Mouse (Mus musculus) embryo, embryonic 11.5 days (tissue): ENCODE results near the gene Hsdl2.
A peak's percentile ranks its signal among the peaks of the same experiment; 100 is the strongest.

ENCODE experiments used
- DNase-seq: peaks from one replicate; pipeline ENCODE4 v3.0.0-alpha.2; 2012; ENCODE audit warnings: low read depth, low spot score

Hsdl2 gene

DNA sequence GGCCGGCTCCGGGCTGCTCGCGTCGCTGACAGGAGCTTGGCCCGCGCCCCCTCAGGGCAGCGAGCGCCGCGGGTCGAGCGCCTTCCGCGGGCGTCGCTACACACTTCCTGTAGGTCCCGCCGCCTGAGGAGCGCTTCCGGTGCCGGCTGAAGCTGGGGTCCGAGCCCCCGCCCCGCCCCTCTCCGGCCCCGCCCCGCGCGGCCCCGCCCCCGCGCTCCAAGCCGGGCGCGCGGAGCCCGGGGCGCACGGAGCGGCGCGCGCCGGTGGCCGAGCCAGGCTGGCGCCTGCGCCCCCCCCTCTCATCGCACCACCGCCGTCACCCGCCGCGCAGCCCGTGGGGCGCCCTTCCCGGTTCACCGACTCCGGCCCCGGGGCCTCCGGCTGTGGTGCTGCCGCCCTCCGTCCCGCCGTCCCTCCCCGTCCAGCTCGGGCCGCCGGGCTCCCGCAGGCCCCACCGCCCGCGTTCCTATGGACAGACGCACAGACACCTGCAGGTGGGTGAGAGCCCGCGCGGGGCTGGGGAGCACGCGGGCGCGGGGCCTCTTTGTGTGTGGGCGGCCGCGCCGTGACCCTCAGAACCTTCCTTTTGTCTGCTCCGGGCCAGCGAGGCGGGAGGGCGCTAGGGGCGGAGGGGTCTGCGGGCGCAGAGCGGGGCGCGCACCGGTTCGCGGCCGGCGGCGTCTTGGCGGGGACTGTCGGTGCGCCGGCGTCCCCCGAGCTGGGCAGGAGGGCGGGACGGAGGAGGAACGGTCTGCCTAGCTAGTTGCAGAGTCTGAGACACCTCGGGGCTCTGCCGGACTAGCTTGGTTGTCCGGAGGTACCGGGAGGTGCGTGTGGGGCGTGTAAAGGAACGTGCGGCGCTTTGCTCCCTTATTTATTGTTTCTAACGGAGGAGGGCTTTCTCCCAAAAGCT is 44.9 kb downstream of the Hsdl2 start, which contains the start of gene E130308A19Rik:
Gene E130308A19Rik (plus strand): TSS at position 214 of the 913 bp plus-strand sequence.
- DNase-seq: peak; percentile 74

DNA sequence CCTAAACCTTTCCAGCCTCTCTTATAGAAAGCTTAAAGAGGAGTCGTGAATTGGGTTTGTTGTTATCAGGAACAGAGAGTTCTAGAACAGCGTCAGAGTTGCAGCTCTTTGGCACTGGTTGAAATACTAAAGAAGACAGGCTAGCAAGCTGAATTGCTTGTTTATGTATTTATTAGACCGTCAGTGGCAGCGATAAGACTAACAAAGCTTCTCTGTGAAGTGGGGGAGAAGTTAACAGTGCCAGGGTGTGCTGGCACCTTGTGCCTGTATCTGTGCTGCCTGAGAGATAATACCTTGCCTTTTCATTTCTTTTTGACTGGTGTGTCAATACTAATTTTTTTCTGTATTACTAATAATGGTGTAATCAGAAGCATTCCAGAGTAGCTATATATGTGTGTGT is 46.9 kb downstream of the Hsdl2 start:
- no peak for DNase-seq

DNA sequence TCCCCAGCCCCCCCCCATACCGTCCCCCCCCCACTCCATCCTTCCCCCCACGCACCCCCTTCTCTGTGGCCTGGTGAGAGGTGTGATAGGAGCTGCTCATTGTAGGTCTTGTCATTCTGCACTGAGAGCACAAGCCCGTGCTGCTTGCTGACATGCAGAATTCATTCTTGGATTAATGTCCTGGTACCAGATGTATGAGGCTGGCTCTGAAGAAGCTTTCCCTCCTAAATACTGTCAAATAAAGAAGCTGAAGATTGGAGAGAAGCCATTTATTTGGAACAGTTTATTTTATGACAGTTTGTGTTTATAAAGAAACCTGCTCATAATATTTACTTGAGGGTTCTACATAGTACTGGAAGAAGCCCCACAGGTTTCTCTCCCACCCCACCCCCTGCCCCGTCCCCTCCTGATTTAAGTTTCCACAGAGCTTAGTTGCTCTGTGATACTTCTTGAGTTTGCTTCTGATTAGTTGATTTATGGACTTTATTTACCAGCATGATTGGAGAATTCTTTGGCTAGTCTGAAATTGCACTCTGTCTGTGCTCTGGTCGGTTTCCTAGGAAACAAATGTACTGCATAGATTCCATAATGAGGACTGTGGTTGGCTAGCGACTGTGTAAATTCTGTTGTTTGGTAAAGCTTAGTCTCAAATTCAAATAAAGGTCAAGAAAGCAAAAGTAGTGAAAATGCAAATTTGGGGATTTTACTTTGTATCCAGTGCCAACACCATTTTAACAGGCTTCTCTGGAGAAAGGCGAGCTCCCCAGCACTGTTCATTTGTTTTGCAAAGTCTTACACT is 47.9 kb downstream of the Hsdl2 start:
- peak; percentile 20 for DNase-seq

DNA sequence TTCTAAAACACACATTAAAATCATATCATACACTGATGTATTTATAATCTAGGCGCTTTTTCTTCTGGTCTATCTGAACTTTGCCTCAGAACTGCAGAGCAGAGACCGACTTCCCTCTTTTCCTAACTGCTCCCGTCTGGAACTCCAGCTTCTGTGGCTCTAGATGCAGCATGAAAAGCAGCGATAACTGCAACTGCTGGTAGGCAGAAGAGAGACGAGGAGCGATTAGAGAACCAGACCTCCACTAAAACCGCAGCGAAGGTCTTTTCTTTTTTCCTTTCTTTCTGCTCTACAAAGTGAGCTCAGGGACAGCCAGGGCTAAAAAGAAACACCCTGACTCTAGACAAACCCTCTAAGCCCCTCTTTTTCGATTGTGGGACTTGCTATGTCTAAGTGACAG is 48.8 kb downstream of the Hsdl2 start:
- DNase-seq: no peak

DNA sequence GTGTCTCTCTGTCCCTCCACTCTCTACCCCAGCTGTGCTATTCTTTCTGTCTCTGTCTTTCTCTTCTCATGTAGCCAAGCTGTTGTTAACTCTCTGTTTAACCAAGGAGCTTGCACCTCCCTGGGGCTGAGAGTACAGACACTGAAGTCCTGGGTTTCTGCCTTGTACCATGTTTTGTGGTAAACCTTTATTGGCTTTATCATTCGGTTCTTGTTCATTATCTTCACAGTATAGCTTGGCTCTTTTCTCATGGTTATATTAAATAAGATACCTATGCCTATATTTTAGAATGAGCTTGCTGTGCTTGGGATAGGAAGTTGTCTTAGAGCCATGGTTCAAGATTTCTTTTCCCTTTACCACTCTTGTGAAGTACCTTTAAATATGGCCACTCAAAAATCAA is 53.2 kb downstream of the Hsdl2 start:
- DNase-seq: no peak

DNA sequence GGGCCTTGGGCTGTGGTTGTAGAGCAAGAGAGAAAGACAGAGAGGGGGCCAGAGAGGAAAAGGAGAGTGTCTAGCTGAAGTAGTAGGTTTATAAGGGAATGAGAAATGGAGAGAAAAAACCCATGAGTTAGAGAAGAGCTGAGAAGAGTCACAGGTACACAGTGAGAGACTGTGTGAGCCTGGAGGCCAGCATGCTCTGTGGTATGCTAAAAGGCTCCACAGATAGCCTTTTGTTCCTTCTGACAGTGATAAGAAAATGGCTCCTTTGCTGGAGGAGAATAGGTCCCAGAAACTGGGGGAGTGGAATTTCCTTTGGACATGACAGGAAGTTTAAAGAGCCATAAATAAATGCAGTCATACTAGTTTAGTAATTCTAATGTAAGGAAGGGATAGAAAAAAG is 57.8 kb downstream of the Hsdl2 start:
- no peak for DNase-seq

DNA sequence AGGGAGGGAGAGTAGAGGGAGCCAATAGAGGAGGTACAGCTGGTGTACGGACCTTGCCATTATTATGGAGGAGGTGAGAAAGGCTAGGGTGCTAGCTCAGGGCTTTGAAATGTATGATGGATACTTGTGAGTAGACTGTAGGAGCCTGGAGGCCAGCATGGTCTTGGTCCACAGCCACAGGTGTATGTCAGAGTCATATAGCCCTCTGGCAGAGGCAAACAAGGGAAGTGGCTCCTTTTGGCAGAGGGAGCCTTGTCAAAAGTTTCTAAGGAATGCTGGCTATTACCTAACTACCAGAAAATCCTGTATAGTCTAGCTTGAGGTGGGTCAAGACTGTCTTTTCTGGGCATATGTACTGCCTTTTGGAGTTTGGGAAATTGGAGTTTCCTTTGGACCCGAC is 59.4 kb downstream of the Hsdl2 start:
- DNase-seq: no peak

DNA sequence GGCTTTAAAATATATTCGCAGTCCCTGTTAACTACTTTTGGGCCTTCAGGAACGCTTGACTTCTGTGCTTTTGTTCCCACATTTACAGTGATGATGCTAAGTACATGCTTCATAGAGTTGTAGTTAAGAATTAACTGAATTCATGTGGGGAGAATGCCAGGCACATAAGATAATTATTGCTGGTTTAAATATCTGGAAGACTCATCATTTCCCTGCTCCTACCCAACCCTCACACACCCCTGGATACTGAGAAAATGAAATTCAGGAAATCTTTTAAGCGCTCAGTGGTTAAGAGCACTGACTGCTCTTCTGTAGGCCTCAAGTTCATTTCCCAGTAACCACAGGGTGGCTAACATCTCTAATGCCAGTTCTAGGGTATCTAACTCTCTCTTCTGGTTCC is 60.7 kb downstream of the Hsdl2 start:
- no peak for DNase-seq

DNA sequence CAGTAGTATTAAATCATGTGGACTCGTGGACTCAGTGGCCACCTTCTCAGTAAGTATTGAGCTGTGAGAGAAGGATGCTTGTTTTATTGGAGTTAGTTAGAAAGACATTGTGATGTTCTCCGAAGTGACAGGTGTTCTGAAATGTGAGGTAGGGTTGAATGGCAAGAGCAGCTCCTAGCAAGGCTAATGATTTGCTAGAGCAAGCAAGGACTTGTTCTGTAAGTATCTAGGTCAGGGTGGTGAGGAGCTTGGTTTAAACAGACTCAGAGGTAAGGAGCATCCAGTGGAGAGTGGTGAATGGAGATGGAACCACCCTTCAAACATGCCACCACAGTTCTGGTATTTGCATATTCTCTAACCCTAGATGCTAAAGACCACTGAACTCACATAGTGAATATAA is 61.3 kb downstream of the Hsdl2 start:
- no peak for DNase-seq

DNA sequence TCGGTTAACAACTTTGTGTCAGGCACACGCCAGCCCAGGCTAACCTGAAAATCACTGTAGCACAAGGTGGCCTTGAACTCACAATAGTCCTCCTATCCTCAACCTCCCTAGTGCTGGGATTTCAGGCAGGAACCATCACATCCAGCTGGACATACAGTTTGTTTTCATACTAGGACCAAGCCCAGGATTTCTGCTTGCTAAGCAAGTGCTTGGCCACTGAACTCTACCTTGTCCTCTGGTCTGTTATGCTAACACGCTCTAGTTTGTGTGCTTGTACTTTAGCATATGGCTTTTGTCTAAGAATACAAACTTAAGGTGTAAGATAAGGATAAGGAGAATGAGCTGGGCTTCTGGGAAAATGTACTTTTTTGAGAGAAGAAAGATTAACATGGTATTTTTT is 63.1 kb downstream of the Hsdl2 start:
- no peak for DNase-seq

DNA sequence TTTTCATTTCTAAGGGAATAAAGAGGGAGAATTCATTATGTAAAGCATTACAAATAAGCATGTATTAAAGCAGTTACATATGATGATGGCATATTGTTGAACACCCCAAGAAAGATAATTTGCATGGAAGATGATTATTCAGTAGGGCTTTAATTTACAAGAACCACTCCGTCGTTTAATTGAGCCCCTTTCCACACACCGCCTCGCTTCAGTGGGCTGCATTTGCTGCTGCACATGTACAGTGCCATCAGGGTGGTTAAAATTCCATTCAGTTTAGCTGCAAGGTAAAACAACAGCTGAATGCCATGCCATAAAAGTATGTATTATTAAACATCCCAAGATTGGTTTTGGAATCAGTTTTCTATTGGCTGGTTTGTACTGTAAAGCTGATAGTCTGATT is 63.6 kb downstream of the Hsdl2 start:
- no peak for DNase-seq

DNA sequence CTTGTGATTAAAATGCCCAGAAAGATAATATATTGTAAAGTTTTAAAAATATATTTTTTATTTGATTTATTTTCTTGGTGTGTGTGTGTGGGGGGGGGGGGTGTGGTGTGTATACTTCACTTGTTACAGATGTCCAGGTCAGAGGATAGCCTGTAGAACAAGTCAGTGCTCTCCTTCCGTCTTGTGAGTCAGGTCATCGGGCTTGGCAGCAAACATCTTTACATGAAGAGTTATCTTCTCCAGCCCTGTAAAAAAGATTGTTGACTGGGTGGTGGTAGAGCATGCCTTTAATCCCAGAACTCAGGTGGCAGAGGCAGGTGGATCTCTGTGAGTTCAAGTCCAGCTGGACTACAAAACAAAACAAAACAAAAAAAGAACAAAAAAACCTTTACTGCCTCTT is 64.2 kb downstream of the Hsdl2 start:
- DNase-seq: no peak

DNA sequence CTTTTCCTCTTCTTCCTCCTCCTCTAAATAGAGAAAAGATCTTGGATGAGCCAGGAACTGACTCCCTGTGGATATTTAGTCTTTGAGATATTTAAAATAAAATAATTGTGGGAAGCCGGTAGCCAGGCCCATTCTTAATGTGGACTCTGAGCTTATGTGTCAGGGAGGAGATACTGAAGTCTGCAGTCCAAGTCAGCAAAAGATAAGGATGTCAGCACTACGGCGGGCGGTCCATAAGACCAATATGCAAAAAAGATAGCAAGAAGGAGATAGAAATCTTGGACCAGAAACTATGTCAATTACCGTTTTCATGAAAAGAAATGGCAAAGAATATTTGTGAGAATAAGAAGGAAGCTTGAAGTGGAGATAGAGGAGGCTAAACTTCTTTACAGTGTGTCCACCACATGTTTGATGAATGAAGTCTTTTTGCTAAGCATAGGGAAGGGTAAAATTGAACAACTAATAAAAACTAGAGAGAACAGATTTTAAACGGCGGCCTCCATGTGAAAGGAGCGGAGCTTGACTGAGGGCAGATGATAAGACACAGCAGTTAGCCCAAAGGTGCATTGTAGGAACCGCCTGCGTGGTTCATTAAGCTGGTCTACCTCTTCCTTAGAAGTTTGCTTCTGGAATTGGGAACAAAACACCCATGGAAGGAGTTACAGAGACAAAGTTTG is 64.8 kb downstream of the Hsdl2 start:
- no peak for DNase-seq

DNA sequence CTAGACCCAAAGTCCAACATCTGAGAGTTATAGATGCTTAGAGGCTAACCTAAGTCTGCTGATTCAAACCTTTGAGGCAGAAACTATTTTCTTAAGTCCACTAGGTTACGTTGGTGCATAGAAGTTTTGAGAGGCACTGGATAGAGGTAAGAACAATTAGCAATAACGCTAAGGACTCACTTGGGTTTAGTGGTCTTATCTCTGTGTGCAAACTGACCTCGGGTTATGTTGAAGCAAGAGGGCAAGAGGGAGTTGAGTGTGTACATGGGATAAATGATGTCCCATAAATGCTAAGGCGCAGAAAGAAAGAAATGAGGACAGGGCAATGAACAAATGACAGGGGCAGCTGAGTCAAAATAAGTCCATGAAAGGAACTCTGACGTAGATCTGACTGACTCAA is 67.8 kb downstream of the Hsdl2 start:
- DNase-seq: no peak

DNA sequence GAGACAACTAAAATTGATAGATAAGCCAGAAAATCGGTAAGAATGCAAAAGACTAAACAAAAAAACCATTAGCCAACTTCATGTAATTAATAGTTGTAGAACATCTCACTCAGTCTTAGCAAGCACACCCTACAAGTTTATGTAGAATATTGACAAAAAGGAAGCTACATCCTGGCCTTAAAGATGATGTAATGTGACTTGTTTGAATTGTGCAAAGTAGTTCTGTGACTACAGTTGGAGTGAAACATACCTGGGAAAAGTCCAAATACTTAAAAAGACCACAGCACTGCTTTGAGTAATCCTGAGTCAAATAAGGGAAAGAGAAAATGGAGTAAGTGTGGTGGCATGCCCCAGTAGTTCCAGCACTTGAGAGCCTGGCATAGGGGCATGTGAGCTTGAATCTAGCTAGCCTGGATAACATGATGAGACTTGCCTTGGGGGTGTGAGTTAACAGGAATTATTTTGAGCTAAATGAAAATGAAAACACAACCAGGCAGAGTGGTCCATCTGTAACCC is 70.9 kb downstream of the Hsdl2 start:
- DNase-seq: no peak

DNA sequence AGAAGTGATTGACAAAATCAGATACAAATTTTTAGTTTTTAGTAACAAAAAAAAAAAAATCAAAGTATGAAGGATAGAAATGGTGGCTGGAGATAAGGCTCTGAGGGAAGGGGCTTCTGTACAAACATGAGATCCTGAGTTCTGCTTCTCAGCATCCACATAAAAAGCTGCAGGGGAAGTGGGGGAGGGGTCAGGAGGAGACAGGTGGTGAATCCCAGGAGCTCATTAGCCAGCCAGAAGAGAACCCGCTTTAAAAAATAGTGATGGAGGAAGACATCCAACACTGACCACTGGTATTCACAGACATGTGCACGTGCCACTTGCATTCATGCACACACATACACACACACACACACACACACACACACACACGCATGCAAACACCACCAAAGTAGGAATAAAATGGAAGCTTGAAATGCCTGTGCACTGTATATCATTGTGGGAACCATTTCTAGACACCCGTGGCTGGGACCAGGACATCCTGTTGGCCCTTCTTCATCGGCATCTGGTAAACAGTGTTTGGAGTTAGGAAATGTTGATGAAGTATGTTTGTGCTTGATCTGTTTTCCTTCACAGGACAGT is 74.8 kb downstream of the Hsdl2 start:
- no peak for DNase-seq

DNA sequence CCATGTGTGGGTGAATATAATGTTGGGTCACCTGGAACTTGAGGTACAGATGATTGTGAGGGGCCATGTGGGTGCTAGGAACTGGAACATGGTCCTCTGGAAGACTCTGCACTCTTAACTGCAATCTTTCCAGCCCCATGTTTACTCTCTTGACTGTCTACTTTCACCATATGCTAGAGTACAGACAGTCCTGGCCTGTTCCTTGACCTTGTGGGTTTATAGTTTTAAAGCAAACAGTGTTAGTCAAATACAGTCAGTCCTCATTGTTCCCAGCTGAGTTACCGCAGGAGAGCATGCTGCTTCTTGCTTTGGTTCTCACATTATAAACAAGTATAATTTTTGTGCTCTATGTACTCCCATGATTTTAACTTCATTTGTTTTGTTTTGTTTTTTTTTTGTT is 80.8 kb downstream of the Hsdl2 start:
- DNase-seq: no peak

DNA sequence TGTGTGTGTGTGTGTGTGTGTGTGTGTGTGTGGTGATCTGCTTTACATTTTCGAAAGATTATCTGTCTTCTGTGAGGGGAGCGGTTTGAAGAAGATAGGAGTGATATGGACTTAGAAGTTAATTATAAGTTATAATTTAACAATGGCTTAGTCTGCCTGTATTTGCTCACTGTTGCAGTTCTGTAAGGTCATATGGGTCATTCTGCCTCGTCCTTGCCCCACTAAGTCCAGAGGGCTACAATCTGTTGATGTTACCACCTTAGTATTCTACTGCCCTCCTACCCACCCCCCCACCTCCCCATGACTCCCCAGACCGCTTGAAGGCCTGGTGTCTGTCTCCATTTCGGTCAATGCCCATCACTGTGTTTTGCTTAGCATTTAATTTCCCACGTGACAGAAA is 82.1 kb downstream of the Hsdl2 start:
- no peak for DNase-seq

DNA sequence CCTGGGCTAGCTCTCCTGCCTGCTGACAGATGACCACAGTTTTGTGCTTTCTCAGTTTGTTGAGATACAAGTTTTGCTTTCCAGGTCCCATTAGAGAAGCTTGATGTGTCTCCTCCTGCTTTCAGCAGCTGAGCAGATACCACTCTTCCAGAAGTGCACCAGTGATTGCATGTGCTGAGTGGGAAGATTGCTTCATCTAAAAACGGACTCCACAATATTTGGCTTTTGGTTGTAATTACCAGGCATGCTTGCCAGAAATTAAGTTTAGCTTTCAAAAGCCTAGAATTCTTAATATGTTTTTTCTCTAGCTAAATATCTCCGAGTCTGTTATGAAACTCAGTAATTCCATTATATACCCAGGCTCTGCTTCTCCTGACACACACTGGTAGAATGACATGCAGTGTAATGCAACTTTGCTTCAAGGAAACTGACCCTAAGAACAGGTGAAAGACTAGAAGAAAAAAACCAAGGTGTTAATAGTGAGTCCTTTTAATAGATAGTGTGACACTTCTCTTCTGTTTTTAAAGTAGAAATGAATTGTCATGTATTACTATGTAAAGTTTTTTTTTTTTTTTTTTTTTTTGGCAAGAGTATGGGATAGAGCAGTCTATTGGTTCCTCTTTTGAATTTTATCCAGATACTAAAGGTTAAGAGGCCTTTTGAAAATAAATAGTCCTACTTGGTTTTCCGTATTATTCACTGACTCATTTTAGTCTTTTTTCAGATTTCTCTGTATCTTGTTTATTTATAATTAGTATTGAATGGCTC is 85.4 kb downstream of the Hsdl2 start:
- DNase-seq: no peak

DNA sequence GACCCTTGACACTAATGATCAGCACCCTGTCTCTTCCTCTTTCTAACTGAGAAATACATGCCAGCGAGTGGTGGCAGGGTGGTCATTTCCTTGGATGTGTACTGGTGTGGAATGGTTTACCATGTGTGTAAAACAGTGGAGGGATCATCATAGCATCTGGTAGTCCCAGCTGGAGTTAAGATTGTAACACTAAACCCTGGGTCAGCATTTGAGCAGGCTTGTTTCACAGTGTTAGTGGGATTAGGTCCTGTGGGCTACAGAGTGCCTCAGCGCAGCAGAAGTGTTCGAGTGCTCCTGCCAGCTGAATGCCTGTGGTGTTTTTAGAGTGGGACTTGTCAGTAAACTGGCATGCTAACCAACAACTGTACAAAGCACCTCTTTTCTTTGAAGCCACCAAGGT is 86.7 kb downstream of the Hsdl2 start:
- DNase-seq: no peak
